Mouse (Mus musculus) ovary, postnatal 36 days (tissue): ENCODE measurements around the gene Tnfaip1.
"Not testable (repeated sequence)": the region's sequence is repeated elsewhere in the genome, so short reads cannot be mapped to it uniquely, and the experiment has no call there.

Experiments
- DNase-seq: peaks from one replicate; pipeline ENCODE4 v3.0.0; 2022; ENCODE audit warnings: low spot score, mixed read lengths

The Tnfaip1 gene

DNA sequence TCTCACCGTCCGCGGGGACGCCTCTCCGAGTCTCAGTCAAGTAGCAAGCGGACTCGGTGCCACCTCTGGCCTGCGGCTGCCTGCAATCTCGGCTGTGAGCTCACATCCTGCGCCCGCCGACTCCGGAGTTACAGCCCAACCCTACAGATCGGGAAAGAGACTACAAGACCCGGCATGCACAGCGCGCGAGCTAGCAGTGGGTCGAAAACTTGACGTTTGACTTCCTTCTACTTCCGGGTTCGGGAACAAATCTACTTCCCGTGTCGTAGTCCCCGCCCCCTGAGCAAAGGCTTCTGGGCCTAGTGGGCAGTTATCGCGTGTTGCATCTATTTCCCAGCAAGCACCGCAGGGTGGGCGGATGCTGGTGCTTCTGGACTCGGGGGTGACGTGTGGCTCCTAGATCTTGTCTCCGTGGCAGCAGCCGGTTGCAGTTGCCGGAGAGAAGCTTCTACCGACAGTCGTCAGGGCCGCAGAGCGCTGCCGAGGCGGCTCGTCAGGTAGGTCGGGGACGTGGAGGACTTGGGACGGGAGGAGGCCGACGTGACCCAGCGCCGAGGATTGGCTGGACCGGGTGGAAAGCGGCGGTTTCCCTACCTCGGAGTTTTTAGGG lies at the start of gene Tnfaip1, which contains the start of gene Ift20:
Tnfaip1 (minus strand) TSS at position 253 of the 610 bp plus-strand sequence.
Ift20 (plus strand) TSS at position 282 of the 610 bp plus-strand sequence.
- peak; percentile 93 for DNase-seq

DNA sequence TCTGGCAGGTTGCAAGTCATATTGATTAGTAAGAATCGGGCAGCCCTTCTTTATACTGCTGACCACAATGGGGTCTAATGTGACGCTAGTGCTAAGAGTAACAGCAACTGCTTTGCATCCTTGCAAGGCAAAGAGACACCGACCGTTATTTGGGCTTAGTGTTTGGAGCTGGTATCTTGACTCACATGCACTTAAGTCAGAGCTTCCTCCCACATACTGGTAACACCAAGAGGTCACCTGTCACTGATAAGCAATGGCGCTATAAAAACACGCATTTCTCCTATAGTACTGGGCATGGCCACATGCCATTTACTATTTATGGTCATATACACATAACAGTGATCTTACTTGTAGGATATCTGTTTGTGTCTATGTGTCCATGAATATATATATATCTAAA lies 46.7 kb upstream of the Tnfaip1 start:
- DNase-seq, result no peak

DNA sequence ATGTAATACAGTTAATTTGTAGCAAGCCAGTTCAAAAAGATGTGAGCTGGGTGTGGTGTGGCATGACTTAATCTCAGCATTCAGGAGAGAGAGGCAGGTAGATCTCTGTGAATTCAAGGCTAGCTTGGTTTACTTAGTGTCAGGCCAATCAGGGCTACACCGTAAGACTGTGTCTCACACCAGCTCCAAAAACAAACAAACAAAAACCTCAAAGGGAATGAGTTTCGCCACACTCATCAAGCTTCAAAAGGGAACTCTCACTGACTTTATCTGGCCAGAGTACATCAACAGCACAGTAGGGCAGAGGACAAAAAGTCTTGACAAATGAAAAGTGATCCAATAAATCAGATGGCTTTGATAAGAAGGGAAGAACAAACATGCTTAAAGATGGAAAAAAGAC lies 38.8 kb upstream of the Tnfaip1 start:
- no peak for DNase-seq

DNA sequence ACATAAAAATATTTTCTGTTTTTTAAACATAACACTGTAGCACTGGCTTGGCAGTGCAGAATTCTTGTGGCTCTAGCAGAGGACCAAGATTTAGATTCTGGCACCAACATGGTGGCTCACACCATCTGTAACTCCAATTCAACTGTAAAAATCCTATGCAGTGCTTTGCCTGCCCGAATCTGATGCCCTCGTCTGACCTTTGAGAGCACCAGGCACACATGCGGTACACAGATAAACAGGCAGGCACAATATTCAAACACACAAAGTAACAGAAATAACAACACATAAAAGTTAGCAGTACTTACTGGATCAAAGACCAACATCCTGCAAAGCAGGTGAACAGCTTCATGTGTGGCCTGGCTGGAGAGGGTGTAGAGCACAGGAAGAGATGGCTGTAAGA lies 38.4 kb upstream of the Tnfaip1 start:
- DNase-seq, result no peak

DNA sequence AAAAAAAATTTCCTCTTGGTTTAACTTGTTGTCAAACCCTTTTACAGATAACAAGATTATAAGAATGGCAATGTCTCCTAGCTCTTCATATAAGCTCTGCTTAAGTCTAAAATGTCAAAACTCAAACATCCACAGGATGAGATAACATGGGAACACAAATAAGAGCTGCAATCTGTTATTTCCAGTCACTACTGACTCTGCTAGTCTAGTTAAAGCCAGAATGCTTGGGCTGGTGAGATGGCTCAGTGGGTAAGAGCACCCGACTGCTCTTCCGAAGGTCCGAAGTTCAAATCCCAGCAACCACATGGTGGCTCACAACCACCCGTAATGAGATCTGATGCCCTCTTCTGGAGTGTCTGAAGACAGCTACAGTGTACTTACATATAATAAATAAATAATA lies 37.9 kb upstream of the Tnfaip1 start:
- not testable (repeated sequence) for DNase-seq

DNA sequence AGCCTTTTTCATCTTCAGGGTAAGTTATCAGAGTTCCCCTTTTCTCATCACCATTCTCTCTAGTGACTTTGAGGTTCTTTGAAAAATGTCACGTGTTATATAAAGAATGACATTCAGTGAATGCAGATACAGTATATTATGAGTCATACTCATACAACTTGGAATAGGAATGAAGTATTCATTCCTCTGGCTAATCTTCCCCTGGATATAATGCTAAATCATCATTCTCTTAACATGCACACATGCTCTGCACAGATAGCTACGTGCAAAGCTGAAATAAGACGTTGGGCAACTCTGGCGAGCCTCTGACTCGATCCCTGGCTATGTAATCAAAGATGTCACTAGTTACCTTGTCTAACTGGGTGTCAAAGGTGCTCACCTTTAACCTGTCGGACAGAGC lies 35.7 kb upstream of the Tnfaip1 start:
- no peak for DNase-seq

DNA sequence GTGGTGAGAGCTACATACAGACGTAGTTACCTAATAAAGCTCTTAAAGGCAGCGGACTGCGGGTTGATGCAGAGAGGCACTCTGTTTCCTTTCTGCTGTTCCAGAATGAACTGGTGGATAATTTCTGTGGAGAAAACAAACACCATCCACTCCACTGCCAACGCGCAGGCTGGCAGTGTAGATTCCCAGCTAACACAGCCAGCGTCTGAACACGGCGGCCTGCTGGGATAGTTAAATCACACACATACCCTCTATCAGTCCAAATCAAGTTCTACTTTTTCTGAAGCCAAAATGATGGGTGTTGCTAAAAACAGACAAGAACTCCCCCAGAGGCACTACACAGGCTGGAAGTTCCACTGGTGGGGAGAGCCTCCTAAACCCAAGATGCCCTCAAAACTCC lies 35.3 kb upstream of the Tnfaip1 start:
- DNase-seq, result no peak

DNA sequence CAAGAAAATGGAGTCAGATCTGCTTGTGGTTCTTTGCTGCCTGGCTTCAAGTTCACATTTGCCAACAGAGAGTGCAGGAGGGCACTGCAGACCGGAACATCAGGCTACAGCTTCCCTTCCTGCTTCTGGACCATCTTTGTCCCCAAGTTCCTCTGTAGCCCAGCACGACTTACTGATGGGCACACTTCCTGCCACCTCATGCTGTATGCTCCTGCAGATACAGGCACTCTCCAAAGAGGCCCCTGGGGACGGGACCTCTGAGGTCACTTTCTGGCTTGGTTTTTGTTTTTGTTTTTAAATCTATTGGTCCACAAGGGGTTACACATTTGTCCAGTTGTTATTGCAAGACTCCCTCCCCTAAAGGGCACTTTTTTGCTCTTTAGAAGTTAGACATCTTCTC lies 33.7 kb upstream of the Tnfaip1 start:
- no peak for DNase-seq

DNA sequence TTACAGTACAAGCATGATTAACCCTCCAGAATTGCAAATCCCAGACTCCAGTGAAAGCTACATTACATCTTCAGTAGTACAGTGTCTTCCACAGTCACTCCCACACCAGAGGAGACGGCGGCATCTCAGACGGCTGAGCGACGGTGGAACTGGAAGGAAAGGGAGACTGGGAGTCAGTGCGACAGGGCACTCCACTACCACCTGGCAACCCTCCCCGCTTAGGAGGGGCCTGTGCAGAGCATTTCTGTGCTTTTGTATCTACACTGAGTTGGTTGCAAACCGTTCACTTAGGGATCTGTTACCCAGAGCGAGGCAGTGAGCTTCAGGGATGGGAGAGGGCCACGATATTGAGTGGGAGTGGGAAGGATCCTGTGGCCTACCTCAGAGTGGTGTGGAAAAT lies 32.7 kb upstream of the Tnfaip1 start:
- no peak for DNase-seq

DNA sequence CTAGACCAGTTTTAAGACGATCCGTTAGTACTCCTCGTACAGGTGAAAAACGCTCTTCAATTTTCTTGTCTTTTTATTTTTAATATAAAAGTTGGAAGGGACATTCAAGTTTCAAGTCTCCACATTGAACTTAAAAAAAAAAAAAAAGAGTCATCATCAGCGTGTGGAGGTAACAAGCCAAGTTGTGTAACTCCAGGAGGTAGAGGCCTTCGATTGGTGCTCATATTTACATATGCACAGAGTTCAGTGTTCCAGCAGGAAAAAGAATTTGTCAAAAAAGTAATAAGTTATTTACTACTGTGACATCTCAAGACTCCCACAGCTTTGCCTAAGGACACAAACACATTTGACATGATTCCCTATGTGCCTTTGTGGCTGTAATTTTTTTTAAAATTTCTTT lies 31.5 kb upstream of the Tnfaip1 start:
- DNase-seq, result no peak

DNA sequence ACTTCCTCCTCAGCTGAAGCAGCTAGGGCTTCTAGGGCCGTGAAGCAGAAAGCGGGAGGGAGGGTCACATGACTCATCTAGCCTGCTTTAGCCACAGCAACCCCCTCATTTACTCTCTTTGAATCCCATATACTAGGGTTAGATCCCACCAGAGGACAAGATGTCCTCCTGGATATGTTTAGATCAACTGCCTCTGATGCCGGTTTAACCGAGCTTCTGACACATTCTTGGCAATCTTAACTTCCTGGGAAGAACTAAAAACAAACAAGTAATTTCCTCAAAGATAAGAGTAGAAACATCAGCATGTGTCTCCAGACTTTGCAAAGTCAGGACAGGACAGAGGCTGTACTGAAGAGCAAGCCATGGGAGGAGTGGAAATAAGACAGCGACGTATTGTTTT lies 30.6 kb upstream of the Tnfaip1 start:
- no peak for DNase-seq

DNA sequence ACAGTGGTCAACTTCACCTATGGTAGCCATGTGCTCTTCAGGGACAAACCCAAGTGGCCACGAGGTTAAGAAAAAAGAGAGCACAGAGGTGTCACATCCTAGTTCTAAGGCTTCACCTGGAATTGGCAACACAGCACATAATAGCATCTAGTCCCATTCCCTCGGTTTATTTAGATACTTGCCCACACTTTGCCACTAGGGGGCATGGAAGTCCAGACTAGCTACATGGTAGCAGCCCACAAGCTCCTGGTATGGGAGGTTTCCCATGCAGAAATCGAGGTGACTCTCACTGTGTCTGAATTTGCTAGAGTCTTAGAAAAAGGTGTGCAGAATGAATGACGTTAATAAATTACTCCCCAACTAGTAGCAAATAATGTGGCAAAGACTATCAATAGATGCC lies 24.3 kb upstream of the Tnfaip1 start:
- DNase-seq, result peak; percentile 41

DNA sequence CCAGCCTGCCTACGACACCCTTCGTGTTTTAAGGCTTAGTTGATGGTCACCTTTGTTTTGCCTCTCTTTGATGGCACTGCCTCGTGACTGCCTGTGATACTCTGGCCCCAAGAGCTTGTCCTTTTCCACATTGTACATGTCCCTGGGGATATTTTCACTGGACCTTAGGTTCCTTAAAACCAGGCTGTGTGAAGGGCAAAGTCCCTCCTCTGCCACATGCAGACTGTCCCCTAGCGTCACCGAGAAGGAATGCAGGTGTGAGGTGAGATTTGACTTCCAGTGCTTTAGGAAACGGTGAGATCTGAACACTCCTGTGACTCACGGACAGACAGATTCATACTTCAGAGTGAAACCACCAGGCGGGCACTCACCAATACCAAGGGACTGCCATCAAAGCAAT lies 21.1 kb upstream of the Tnfaip1 start:
- no peak for DNase-seq

DNA sequence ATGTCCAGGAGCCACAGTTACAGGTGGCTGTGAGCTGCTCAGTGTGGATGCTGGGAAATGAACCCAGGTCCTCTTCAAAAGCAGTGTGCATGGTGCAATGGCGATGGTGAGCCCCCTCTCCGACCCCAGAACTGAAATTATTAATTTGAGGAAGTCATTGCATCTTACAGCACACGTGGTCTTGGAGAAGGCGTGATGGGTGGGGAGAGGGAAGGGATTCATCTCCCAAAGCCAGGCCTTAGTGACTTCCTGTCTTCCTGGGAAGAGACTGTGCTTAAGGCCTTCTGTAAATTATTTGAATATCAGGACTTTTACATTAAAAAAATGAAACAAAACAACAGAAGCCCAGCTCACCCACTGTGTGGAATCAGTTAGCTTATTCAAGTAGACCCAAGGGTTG lies 19.9 kb upstream of the Tnfaip1 start:
- DNase-seq, result no peak

DNA sequence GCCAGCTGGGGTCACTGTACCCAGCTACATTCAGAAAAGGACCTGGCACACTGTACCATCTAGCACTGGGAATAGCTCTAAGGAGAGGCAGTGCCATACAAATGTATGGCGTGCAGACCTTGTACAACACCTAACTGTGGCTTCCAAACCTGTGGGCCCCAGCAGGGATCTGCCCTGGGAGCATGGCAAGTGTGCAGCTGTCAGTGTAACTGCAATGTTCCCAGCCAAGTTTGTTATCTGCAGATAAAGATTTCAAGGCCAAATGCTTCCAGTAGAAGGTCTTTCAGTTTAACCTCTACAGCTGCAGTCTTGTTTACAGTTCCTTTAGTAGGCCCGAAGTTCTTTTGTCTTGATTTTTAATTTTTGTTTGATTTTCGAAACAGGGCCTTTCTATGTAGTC lies 19.5 kb upstream of the Tnfaip1 start:
- peak; percentile 48 for DNase-seq

DNA sequence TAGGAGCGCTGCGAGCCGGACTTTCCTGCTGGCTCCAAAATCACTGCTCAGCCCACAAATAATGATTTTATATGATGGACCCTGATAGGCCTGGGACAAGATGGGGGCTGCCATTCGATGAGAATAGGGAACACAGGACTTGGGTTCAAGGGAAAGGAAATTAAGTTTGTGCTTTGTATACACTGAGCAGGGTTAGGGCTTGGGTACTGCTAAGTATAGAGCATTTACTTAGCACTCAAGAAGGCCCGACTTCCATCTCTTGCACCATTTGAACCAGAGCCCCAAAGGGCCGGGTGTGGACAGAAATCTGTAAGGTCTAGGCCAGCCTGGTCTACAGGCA lies 14.9 kb upstream of the Tnfaip1 start:
- no peak for DNase-seq

DNA sequence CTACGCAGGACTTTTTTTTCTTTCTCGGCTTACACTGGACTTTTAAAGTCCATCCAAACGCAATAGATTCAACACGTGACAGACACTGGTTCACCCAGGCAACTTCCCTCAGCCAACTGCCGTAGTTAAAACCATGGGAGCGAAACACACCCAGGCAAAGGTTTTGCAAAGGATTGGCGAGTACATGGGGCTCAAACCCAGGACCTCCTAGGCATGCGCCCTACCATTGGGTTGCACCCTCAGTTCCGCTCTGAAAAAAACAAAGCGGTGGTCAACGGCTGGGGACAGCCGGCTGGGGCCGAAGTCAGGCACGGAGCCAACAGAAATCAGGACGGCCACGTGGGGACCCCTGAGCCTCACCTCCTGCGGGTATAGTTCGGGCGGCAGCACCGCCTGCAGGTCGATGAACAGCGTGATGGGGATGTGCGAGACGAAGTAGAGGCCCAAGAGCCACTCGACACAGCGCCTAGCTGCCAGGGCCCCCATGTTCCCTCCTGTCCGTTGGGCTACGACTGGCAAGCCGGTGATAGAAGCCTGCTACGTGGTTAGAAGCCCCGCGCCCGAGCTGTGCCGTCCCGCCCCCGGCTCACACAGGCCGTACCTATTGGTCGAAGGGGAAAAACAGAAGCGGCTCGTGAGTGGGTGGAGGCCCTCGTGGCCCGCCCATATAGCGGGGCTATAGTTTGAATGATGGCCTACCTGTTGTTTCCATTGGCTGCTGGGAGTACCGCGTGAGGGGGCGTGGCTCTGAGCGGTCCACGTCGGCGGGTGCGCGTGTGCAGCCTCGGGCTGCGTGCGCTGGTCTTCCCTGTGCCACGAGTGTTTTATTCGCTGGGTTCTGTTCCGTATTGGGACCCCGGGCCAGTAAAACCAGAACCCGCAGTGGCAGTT lies 14.3 kb upstream of the Tnfaip1 start, which contains the start of gene Tmem97:
Tmem97 (minus strand) TSS at position 610 of the 891 bp plus-strand sequence.
- DNase-seq, result peak; percentile 93

DNA sequence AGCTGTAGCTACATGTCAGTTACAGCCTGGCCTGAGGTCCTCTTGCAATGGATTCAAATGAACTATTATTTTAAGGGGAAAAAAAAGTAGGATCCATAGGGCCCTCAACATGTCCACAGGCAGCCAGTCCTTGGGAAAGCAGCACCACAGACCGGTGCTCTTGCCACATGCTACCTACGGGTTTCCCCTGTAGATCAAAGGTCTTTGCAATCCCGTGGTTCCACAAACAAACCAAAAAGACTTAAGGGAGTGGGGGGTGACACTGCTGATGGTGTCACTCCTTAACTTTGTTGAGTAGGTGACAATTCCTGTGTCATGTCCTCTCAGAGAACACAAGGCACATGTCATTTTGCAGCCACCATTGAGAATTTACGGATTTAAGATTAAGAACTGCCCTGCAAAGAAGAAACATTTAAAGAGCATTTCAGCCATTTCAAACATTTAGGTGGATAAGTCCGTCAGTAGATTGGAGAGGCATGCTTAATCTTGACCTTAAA lies 13.4 kb upstream of the Tnfaip1 start:
- DNase-seq, result no peak

DNA sequence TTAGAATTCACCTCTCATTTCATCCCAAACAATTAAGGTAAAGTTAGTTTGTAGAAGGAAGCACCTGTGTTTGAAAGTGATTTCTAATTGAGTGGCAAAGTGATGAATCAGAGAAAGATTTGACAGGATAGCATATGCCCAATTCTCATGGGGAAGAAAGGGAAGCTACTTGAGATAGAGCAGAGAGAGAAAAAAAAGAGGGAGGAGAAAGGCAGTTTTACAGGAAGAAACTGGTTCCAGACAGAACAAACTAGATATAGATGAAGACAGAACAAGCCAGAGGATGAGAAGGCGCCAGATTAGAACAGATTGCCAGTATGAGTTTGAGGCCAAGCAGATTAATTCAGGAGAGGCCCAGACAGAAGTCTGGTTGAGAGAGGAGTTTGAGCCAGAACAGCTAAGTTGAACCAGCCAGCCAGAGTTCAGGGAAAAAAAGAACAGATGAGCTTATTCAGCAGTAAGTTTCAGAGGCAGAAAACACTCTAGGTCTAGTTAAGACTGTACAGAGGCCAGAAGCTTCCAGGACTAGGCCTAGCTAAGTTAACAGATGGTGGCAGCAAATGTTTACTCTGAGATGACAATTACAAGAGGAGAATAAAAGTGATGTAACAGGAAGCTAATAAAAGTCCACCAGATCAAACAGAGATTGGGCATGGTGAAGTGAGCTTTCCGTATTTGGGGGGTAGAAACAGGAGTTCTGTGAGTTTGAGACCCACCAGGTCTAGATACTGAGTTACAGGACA lies 11.8 kb upstream of the Tnfaip1 start:
- DNase-seq, result no peak

DNA sequence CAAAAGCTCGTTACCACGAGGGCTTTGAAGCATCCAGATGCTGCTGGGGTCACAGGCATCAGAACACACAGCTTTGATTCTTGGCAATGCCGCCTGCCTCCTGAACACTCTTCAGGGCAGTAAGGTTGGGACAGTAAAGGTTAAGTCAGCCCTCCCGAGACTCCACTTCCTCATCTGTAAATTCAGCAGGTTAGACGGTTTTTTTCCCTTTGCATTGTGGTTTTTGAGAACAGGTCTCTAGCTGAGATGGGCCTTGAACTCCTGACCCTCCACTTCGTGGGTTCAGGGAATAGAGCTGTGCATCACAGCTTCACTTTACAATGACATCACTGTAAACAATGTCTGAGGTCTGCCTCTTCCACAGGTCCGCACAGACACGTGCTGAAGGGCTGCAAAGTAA lies 9.0 kb upstream of the Tnfaip1 start:
- no peak for DNase-seq

DNA sequence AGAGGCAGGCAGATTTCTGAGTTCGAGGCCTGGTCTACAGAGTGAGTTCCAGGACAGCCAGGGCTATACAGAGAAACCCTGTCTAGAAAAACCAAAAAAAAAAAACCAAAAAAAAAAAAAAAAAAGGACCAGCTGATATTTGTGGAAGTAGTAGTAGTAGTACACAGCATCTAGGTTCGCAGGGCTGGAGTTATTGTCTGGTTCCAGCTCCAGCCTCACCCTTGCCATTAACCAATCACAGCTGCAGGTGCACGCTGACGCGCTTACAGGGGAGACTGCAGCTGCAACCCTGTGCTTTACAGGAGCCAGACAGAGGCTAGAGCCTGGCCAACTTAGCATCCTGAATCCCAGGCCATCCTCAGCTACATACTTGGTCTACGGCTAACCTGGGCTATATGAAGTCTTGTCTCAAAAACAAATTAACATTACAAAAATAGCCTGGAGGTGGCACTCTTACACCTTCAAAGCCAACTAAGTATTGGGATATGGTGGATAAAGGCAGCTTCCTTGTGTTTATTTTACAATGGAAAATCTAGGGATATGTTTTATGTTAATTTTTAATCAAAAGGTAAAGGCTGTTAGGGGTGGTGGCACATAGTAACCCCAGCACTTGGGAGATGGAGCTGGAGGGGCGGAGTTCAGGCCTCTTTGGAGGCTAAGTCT lies 8.4 kb upstream of the Tnfaip1 start:
- no peak for DNase-seq

DNA sequence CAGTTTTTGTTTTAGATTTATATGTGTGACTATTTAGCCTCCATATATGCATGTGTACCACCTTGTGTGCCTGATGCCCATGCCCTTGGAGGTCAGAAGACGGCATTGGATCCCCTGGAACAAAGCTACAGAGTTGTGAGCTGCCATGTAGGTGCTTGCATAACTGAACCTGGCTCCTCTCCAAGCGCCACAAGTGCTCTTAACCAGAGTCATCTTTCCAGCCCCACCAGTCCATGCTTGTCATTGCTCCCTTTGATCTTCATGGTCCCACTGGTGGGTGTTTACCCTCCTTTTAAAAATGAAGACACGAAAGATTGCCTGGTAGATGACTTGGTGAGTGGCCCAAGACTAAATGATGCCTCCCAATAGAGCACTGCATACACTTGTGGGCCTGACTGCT lies 4.2 kb upstream of the Tnfaip1 start:
- DNase-seq, result no peak
